Mouse (Mus musculus): ENCODE measurements around the gene Cryba2.

Gene Cryba2

GRCm38 (mm10) chr1:74857677-74858076, 35.3 kb downstream of the Cryba2 start:
- CTCF ChIA-PET, result interaction anchor here in 3 of 4 experiments (0.6 to 5.0 kb wide), 13 partner anchors 11 to 138 kb away, joined by 3 to 87 read pairs (median 3); partner anchors contain the start of gene Cryba2 (in 1 of the 3)

DNA sequence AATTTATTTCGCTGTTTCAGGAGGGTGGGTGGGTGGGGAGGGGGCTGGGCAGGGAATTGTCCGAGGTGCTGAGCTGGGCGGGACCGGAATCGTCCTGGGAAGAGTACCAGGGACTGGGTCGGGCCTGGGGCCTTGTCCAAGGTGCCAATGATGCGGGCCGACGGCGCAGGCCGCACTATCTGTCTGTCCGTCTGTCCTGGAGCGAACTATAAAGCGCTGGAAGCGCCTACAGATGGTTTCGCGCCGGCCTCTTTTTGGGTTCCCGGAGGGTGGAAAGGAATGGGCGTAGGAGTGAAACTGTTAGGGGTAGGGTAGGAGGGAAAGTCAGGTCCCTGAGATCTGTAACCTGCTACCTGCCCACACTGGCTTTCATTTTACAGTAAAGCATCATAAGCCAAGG, 35.7 kb downstream of the Cryba2 start:
- CTCF ChIA-PET, result interaction anchor here in 1 of 4 experiments (2.6 kb wide), 1 partner anchor 70 kb away, joined by 15 read pairs; no protein-coding TSS in a partner anchor
- POLR2A ChIA-PET, result interaction anchor here in 1 of 4 experiments (1.5 kb wide), 1 partner anchor 15 kb away, joined by 4 read pairs; no protein-coding TSS in a partner anchor

More at GRCm38 (mm10) chr1:74857677-74858076, 35.3 kb downstream of the Cryba2 start:
- POLR2A ChIA-PET, result interaction anchor here in 3 of 4 experiments (0.5 to 1.8 kb wide), 12 partner anchors 15 to 323 kb away, joined by 3 to 8 read pairs (median 4); partner anchors contain the start of gene Abcb6 (in 1 of the 3)

DNA sequence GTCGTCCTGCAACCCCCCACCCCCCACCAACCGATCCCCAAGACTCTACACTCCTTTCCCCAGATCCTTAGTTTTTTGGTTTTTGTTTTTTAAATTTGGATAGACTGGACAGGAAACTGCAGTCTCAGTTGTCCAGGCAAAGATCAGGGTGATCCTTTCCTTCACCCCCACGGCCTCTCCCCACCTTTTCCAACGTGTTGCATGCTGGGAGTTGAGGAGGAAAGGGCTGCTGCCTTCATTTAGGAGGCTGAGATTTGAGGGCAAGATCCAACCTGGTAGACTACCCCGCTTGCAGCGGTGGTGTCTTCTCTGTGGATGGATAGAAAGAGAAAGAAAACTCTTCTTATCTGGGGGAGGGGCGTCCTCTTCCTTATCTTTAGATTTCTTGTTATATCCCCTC, 36.2 kb downstream of the Cryba2 start:
- ChIA-PET POLR2A (no interaction called here), CTCF (no interaction called here)

DNA sequence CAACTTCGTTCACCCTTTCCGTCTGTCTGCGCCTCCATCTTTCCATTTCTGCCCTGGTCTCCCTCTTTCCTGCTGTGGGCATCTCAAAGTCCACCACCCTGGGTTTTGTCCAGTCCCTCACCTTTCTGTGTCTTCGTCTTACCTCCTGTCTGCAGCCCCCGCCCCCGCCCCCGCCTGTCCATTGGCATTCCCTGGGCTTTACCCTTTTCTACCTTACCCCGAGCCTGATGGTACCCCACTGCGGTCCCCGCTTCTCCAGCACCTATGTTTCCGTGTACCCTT, 36.6 kb downstream of the Cryba2 start:
- ChIA-PET POLR2A (interaction anchor here in 1 of 4 experiments (3.6 kb wide), 1 partner anchor 32 kb away, joined by 27 read pairs; no protein-coding TSS in a partner anchor), CTCF (no interaction called here)

DNA sequence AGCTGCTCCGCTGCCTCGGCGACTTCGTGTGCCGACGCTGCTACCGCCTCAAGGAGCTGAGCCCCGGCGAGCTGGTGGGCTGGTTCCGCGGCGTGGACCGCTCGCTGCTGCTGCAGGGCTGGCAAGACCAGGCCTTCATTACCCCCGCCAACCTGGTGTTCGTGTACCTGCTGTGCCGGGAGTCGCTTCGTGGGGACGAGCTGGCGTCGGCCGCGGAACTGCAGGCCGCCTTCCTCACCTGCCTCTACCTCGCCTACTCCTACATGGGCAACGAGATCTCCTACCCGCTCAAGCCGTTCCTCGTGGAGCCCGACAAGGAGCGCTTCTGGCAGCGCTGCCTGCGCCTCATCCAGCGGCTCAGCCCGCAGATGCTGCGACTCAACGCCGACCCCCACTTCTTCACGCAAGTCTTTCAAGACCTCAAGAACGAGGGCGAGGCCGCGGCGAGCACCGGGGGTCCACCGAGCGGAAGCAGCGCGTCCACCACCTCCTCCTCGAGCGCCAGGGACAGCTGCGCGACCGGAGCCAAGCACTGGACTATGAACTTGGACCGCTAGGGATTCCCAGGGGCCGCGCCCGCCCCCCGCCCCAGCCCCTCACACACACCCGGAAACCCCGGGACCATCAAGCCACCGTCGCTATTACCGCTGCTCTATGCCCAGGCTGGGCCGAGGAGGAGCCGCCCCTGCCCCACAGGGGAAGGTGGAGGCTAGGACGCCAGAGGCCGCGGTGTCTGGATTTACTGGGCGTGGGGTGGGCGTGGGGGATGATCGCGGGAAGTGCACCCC, 37.1 kb downstream of the Cryba2 start:
- CTCF ChIA-PET, result interaction anchor here in 3 of 4 experiments (0.9 to 2.7 kb wide), 6 partner anchors 39 to 102 kb away, joined by 3 to 17 read pairs (median 6); no protein-coding TSS in a partner anchor
- POLR2A ChIA-PET, result interaction anchor here in 2 of 4 experiments (1.3 to 3.6 kb wide), 4 partner anchors 22 to 31 kb away, joined by 3 to 27 read pairs (median 12); partner anchors contain the start of gene Fev (in 1 of the 2)

DNA sequence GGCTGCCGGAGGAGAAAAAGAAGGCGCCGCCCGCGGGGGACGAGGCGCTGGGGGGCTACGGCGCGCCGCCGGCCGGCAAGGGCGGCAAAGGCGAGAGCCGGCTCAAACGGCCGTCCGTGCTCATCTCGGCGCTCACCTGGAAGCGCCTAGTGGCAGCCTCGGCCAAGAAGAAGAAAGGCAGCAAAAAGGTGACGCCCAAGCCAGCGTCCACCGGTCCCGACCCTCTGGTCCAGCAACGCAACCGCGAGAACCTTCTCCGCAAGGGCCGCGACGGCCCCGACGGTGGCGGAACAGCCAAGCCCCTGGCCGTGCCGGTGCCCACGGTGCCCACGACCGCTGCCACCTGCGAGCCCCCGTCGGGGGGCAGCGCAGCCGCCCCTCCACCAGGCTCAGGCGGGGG, 37.8 kb downstream of the Cryba2 start:
- CTCF ChIA-PET, result interaction anchor here (0.5 to 2.7 kb wide), 15 partner anchors 31 to 101 kb away, joined by 3 to 17 read pairs (median 4); partner anchors contain the start of gene Cryba2 (in 2 of the 4)
- POLR2A ChIA-PET, result interaction anchor here (0.7 to 3.6 kb wide), 14 partner anchors 17 to 52 kb away, joined by 3 to 27 read pairs (median 4); partner anchors contain the start of gene Fev (in 1 of the 4)

GRCm38 (mm10) chr1:74854306-74855056, 38.5 kb downstream of the Cryba2 start, which contains the start of gene Cdk5r2:
Gene Cdk5r2 (plus strand): TSS chr1:74854934.
- CTCF ChIA-PET, result interaction anchor here (0.5 to 2.7 kb wide), 15 partner anchors 30 to 110 kb away, joined by 3 to 17 read pairs (median 4); partner anchors contain the start of gene Cryba2 (in 2 of the 4)
- POLR2A ChIA-PET, result interaction anchor here (0.7 to 3.6 kb wide), 14 partner anchors 16 to 52 kb away, joined by 3 to 27 read pairs (median 4); partner anchors contain the start of gene Fev (in 1 of the 4)

DNA sequence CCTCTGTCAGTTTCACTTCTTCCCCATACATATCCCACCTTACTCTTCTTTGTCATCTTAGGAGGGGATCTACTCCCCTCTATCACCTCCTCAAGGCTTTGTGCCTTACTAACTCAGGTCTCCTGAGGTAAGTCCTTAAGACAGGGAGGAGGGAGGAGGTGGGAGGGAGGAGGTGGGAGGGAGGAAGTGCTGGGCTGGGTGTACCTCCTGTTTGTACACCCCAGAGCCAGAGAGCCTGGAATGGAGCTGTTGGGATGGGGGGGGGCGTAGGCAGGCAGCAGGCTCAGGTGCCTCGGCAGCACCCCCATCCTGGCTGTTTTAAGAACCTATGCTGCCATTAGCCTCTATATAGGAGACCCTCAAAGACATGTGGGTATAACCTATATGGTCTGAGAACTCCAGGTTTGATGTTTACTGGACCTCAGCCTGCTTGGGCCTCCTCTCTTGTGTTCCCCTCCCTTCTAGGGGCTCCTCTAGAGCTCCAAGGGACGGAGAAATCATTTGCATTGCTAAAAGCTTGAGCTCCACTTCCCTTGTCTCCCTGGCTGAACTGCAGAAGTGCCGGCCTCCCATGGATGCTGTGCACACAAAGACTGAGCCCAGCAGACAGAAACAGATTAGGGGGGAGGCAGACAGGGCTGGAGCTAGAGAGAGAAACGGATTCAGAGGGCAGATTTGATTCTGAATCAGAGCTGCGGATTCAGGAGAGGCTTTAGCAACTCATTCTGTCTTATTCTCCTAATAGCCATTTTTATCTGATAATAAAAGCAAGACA, 41.8 kb downstream of the Cryba2 start:
- ChIA-PET CTCF (interaction anchor here (0.6 to 2.4 kb wide), 21 partner anchors 10 to 627 kb away, joined by 3 to 30 read pairs (median 3); partner anchors contain the start of genes Cryba2 (in 1 of the 4) and Wnt6 (in 1 of the 4)), POLR2A (interaction anchor here (0.7 to 2.8 kb wide), 19 partner anchors 9 to 636 kb away, joined by 3 to 25 read pairs (median 4); no protein-coding TSS in a partner anchor)

GRCm38 (mm10) chr1:74850251-74850650, 42.7 kb downstream of the Cryba2 start:
- CTCF ChIA-PET, result interaction anchor here in 3 of 4 experiments (0.6 to 2.4 kb wide), 8 partner anchors 35 to 724 kb away, joined by 3 to 30 read pairs (median 4); no protein-coding TSS in a partner anchor
- POLR2A ChIA-PET, result interaction anchor here in 3 of 4 experiments (0.6 to 2.8 kb wide), 10 partner anchors 8 to 98 kb away, joined by 3 to 25 read pairs (median 7); partner anchors contain the start of gene Wnt6 (in 1 of the 3)

DNA sequence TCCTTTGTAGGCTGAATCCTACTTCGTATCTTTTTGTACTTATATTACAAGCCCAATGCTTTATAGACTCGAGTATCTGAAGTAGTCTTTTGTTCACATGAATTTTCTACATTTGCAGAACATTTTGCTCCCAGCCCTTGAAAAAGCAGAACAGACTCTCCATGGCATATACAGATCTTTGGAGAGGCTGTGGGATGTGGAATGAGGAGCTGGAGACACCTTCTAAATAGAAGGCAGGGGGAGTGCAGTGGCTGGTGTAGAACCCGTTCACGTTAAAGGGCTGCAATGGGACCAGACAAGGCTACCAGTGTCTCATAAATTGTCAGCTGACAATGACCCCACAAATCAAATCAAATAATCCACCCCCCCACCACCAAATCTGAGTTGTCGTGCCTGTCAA, 44.0 kb downstream of the Cryba2 start:
- ChIA-PET POLR2A (interaction anchor here in 1 of 4 experiments (0.6 kb wide), 1 partner anchor 74 kb away, joined by 3 read pairs; no protein-coding TSS in a partner anchor), CTCF (no interaction called here)

DNA sequence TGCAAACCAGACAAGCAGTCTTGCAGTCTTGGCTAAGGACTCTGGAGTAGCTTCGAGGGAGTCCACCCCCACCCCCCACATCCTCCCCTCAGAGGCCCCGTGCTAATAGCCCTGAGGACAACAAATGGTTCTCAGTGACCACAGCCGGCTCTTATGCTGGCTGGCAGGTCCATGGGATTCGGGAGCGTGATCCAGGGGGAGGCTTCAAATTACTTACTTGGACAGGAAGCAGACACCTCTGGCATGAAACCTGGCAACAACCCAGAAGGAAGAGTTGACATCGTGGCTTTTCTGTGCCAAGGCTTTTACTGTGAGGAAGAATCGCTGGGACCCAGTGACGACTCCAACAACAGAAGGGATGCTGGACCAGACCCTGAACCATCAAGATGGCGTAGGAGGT, 46.6 kb downstream of the Cryba2 start:
- CTCF ChIA-PET, result interaction anchor here in 1 of 4 experiments (0.8 kb wide), 1 partner anchor 21 kb away, joined by 3 read pairs; no protein-coding TSS in a partner anchor
- POLR2A ChIA-PET, result no interaction called here

- POLR2A ChIA-PET, result interaction anchor here in 1 of 4 experiments (1.0 to 1.5 kb wide), 2 partner anchors 13 to 18 kb away, joined by 3 to 7 read pairs; no protein-coding TSS in a partner anchor
- CTCF ChIA-PET, result no interaction called here
Observed at GRCm38 (mm10) chr1:74843090-74843489, 49.9 kb downstream of the Cryba2 start.
